Mouse (Mus musculus): ENCODE measurements around the gene Gdpd2.

The Gdpd2 gene

DNA sequence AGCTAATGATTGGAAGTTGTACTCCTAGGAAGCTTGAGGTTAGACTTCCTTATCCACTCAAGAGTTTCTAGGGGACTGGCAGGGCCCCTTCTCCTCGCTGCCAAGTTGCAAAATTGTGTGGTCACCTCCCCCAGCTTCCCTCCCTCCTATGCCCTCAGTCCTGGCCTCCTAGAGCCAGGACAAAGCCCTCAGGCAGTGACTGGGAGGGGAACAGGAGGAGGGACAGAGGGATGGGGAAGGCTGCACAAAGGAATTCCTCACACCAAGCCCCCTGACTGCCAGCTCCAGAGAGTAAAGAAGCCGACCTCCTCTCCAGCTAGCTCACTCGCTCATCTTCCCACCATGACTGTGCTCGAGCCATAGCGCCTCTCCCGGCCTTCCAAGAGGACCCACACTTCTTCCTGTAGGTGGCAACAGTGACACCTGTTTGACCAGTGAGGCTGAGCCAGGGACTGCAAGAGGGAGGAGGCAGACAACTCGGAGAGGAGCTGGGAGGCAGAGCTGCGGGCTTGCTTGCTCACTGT, at the start of gene Gdpd2:
Gene Gdpd2, plus strand, starts transcription at position 209 of the 524 bp plus-strand sequence.
- peak; percentile 64 for DNase-seq

- peak; percentile 5 for DNase-seq
These were observed 43.1 kb upstream of the Gdpd2 start for GRCm38 (mm10) chrX:100686527-100686926.

DNA sequence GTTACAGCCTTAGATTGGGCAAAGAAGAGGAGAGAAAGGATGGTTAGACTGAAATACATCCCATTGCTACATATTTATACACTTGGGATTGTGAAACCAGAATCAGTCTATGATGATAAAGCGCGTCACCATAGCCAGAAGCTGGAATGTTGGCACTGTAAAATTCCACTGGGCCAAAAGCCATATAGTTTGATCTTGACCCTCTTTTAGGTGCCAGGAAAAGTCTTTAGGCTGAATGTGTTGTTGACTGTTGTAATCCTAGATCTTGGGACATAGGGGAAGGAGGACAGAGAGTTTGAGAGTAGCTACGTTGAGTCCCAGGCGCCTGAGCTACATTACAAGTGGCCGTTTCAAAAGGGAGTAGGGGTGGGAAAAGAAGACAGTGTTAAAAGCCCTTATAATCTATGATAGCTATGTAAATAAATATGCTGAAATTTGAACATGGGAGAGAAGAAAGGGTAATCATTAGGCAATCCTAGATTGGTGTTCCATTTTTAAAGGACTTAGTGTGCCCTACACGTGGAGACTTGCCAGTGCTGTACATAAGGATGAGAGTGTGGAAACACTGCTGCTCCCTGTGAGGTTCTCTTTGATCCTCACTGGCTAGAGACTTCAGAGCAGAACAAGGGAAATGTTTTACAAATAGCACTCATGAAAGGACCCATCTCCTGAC, 42.2 kb upstream of the Gdpd2 start:
- DNase-seq: no peak

GRCm38 (mm10) chrX:100688033-100688370, 41.7 kb upstream of the Gdpd2 start:
- DNase-seq: no peak

GRCm38 (mm10) chrX:100696776-100697175, 32.9 kb upstream of the Gdpd2 start:
- no peak for DNase-seq

DNA sequence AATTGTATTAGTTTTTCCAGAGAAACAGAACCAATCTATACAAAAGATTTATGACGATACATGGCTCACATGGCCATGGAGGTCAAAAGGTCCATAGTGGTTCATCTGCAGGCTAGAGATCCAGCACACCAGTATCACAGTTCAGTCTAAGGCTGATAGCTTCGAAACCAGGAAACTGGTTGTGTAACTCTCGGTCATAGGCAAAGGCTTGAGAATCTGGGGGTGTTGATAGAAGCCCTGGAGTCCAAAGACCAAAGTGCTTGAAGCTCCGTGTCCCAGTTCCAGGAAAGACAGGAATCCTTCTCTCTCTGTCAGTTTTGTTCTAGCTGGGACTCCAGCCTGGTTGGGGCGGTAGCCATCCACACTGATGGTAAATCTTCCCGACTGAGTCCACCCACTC, 21.6 kb upstream of the Gdpd2 start:
- peak; percentile 66 for DNase-seq

- no peak for DNase-seq
These were observed 13.5 kb upstream of the Gdpd2 start for GRCm38 (mm10) chrX:100716173-100716572.

DNA sequence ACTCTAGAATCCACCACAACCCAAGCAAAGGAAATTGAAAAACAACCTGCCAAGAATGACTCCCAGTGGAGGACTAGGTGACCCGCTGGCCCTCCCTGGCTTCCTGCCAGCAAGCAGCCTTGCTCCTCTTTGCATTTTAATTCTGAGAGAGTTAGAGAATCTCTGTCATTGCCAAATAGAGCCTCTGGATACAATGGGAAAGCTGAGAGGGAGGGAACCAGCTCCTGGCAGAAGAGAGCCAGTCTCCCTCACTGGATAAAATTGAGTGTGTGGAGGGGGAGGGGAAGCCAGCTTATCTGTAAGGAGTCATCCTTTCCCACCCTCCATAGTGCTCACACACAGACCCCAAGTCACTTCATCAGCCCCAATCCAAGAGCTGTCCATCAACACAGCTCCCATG, 726 bp upstream of the Gdpd2 start:
- DNase-seq: peak; percentile 20

DNA sequence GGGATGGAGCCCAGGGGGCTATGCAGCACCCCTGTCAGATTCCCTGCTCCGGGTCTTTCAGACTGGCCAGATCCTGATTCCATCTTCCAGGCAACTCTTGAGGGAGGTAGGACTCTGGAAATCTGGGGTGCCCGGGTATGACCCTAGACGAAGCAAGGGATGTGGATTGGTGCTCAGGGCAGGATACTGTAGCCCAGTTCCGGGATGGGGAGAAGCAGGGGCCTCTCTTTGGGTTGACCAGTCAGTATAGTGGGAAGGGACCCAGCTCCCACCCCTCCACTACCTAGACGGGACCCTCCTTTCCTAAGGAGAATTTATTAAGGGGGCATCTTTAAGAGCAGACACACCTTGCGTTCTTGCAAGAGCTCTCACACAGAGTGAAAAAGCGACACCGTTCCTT, 593 bp downstream of the Gdpd2 start:
- DNase-seq: no peak

DNA sequence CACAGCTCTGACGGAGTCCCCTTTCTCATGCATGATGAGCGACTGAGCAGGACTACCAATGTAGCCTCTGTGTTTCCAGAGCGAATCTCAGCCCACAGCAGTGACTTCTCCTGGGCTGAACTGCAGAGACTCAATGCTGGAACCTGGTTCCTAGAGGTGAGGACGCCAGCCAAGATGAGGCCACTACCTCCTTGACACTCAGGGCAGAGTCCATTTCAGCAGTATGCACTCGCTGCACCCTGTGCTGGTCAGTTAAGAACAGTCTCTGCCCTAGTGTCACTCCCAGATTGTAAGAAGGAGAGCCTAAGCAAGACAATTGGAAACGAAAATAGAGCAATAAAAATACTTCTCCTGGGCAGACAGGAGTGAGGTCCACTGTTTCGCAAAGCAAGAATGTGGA, 4.7 kb downstream of the Gdpd2 start:
- peak; percentile 69 for DNase-seq

- peak; percentile 64 for DNase-seq
These were observed 9.2 kb downstream of the Gdpd2 start for GRCm38 (mm10) chrX:100738918-100739317.

GRCm38 (mm10) chrX:100739443-100739842, 9.8 kb downstream of the Gdpd2 start:
- no peak for DNase-seq

- no peak for DNase-seq
These were observed 11.1 kb downstream of the Gdpd2 start for GRCm38 (mm10) chrX:100740785-100741184.

GRCm38 (mm10) chrX:100741940-100742339, 12.3 kb downstream of the Gdpd2 start:
- DNase-seq: peak; percentile 40

DNA sequence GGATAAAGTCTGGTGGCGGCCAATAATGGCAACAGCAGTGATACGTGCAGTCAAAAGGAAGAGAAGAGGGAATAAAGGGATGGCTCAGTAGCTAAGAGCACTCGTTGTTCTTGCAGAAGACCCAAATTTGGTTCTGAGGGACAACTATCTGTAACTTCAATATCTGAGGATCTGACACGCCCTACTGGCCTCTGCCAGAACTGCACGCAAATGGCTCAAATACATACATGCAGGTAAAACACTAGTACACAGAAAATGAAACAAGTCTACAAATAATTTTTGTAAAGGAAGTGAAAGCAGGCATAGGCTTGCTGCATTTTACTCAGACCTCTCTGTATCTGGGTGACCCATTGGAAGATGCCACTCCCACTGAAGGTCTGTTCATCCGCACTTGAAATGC, 36.2 kb downstream of the Gdpd2 start:
- no peak for DNase-seq

DNA sequence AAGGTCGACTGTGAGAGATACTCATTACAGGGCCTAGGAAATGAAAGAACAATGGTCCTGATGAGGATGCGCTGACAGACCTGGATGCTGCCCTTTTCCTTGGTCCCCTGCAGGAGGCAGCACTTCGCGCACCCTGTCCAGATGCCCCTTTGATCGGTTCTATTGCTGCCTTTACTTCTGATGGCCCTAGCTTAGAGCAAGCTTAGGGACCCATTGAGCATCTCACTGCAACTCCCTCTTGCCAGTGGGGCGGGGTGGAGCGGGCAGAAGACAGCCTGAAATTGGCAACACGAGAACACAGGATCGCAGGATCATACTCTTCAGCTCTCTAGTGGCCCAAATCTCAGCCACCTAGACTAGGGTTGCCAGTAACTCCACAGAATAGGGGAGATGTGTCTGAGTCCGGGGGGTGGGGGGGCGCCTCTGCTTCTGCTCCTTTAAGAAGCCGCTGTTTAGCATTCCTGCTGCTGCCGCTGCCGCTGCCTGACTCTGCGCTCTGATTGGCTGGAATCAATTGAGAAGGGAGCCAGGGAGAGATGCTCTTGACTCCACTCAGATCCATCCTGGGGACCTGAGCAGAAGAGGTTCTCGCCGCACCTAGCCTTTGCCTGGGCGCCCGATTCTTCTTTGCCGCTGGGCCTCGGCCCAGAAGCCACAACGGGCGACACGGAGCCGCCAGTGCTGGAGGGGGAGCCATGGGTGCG, 37.7 kb downstream of the Gdpd2 start, which contains the start of gene Dlg3:
Gene Dlg3, plus strand, starts transcription at position 542 of the 704 bp plus-strand sequence.
- no peak for DNase-seq

- no peak for DNase-seq
These were observed 38.4 kb downstream of the Gdpd2 start for GRCm38 (mm10) chrX:100767885-100768626.

GRCm38 (mm10) chrX:100769281-100769680, 39.6 kb downstream of the Gdpd2 start:
- no peak for DNase-seq

GRCm38 (mm10) chrX:100774341-100774811, 44.7 kb downstream of the Gdpd2 start:
- DNase-seq: peak; percentile 70

- DNase-seq: no peak
These were observed 45.7 kb downstream of the Gdpd2 start for GRCm38 (mm10) chrX:100775405-100775804.

DNA sequence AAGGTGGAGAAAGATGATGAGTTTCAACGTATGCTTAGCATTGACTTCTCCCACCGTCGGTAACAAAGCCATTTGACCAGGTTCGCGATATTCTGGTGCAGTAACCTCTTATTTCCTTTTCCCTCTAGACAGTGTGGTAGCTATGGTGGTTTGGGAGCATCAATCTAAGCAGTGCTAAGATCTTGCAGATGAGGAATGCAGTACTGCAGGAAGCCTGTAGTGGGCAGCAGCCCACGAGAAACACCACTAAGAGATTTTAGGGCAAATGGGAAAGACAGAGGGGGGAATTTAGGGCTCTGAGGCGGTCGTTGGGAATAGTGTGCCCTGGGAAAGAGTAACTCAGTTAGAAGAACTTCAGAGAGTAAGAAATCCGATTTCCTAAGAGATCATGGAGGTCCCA, 46.8 kb downstream of the Gdpd2 start:
- DNase-seq: peak; percentile 66

DNA sequence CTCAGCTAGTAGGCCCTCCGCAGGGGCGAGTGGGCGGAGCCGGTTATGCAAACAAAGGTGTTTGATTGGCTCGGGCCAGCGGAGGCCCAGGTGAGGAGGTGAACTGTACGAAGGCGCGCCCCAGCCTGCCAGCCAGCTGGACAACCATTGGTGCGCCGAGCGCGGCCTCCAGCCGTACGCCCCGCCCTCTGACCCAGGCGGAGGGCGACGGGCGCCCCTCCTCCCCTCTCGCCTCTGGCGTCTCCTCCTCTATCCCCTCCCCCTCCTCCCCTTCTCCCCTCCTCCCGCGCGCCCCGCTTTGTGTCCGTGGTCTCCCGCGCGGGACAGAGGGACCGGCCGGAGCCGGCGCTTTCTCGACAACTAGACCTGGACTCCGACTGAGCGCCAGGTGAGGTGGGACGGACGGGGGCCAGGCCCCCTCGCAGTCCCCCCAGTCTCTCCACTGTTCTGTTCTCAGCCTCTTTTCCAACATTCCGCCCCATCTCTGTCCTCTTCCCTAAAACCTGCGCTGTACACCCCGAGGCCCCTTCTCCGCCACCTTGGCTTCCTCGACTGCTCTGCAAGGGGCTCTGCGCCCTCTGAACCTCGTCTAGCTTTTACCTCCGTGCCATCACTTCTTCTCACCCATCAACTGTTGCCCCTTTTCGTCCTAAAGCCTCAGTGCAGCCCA, 47.4 kb downstream of the Gdpd2 start:
- peak; percentile 89 for DNase-seq
